Mouse (Mus musculus) midbrain, embryonic 10.5 days (tissue): ENCODE measurements around the gene Med18. TPM values are rescaled to one million over a fixed set of nuclear protein-coding genes. Genes with fewer than 3 reads are reported as not detected.

Experiments
- DNase-seq: peaks from one replicate; pipeline ENCODE4 v3.0.0-alpha.2; 2017; ENCODE audit warnings: low spot score
- H3K27ac ChIP-seq: fragments of 300-500 bp; sonication (generic); replicated peaks from 2 replicates; pipeline ENCODE4 v1.5.1; 2016; ENCODE audit warnings: mild to moderate bottlenecking
- H3K27me3 ChIP-seq: fragments of 300-500 bp; sonication (generic); 2 replicates; pipeline ENCODE4 v1.6.1; 2016; ENCODE audit warnings: low read depth, mild to moderate bottlenecking; ENCODE audit not compliant: poor library complexity, severe bottlenecking
- H3K36me3 ChIP-seq: fragments of 300-500 bp; sonication (generic); 2 replicates; pipeline ENCODE4 v1.6.1; 2016; ENCODE audit warnings: mild to moderate bottlenecking, moderate library complexity
- H3K4me1 ChIP-seq: fragments of 300-500 bp; sonication (generic); 2 replicates; pipeline ENCODE4 v1.6.1; 2016
- H3K4me3 ChIP-seq: fragments of 300-500 bp; sonication (generic); 2 replicates; pipeline ENCODE4 v1.5.1; 2016; ENCODE audit warnings: mild to moderate bottlenecking, moderate library complexity
- H3K9me3 ChIP-seq: fragments of 300-500 bp; sonication (generic); replicated peaks from 2 replicates; pipeline ENCODE4 v1.6.1; 2016; ENCODE audit warnings: mild to moderate bottlenecking
- WGBS: fragments of 180-500 bp; shearing (Covaris S2); methylation state at CpG from one replicate; pipeline ENCODE4 v1.1.7; 2016; 5-methylcytosine and 5-hydroxymethylcytosine counted together
- polyA plus RNA-seq: library from polyadenylated mRNA; unstranded; fragments of >200 nt; fragmentation: Nextera tagmentation; extraction: Ambion mirVana; gene quantifications from 2 replicates; pipeline ENCODE4 v1.2.1, GENCODE M21; 2016

Gene Med18
- polyA plus RNA-seq, 1 experiment from 2014 or later = 35.3 TPM

DNA sequence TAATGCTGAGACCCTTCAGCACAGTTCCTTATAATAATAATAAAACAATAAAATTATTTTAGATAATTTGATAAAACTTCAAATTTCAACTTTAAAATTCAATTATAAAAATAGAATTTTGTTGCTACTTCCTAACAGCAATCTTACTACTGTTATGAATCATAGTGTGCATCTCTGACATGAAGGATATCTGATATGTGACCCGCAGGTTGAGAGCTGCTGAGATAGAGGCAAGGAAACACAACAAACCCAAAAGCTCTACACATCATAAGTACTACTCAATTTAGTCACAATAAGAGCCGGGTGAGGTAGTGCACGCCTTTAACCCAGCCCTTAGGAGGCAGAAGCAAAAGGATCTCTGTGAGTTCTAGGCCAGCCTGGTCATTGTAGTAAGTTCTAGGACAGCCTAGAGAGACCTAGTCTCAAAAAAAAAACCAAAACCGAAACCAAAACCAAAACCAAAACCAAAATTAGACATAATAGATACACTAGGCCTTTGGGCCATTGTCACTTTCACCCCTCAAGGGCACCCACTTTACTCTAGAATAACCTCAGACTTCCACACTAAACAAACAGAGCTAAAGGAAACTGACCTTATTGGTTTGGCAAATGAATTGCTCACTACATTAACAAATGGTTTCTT, 54.0 kb downstream of the Med18 start:
- no peak overlapping the region for H3K27ac ChIP-seq
- H3K9me3 ChIP-seq = no peaks in the 10 kb centered on the region
- H3K27me3 ChIP-seq = no peaks in the 10 kb centered on the region
- peaks cover 8% of the 10 kb centered on the region for H3K4me1 ChIP-seq
- WGBS = 93% methylated on average over 4 of the region's 4 CpGs
- no peak overlapping the region for H3K4me3 ChIP-seq
- peaks cover 28% of the 10 kb centered on the region for H3K36me3 ChIP-seq
- no peak for DNase-seq

Other genes starting within 250 kb of the Med18 start
- gene Gmeb1, start 202.3 kb downstream of the Med18 start, polyA plus RNA-seq = 45.9 and 49.3 TPM in 2 replicates
- gene Taf12, start 189.5 kb downstream of the Med18 start, polyA plus RNA-seq = 70.1 and 73.0 TPM in 2 replicates
- 0.79 and 0.85 TPM in 2 replicates for gene Rab42, start 160.5 kb downstream of the Med18 start, polyA plus RNA-seq
- 83.5 and 87.8 TPM in 2 replicates for gene Trnau1ap, start 134.4 kb downstream of the Med18 start, polyA plus RNA-seq
- 144 and 164 TPM in 2 replicates for gene Rcc1, start 110.3 kb downstream of the Med18 start, polyA plus RNA-seq
- 23.6 and 27.3 TPM in 2 replicates for gene Phactr4, start 41.4 kb downstream of the Med18 start, polyA plus RNA-seq
- gene Sesn2, start 46.6 kb upstream of the Med18 start, polyA plus RNA-seq = 13.0 and 14.7 TPM in 2 replicates
- 965 and 979 TPM in 2 replicates for gene Atpif1, start 69.7 kb upstream of the Med18 start, polyA plus RNA-seq
- 203 and 216 TPM in 2 replicates for gene Dnajc8, start 71.6 kb upstream of the Med18 start, polyA plus RNA-seq
- 0.41 and 0.56 TPM in 2 replicates for gene Ptafr, start 100.1 kb upstream of the Med18 start, polyA plus RNA-seq
- gene Eya3, start 175.1 kb upstream of the Med18 start, polyA plus RNA-seq = 30.0 and 30.1 TPM in 2 replicates